Mouse (Mus musculus) left cerebral cortex, adult 8-10 months (tissue): ENCODE data around the gene Vmn2r27. TPM values are rescaled to one million over a fixed set of nuclear protein-coding genes. Genes with fewer than 3 reads are reported as not detected.

ENCODE experiments used
- DNase-seq, 2 experiments: peaks; one replicate each; pipeline ENCODE4 v3.0.0; 2022; ENCODE audit warnings: low spot score in 2 of 2
- total RNA-seq, 4 experiments: library from RNA; stranded (reverse); gene quantifications; 2 replicates each; pipeline ENCODE4 v1.2.4; 2022

Vmn2r27 gene
- under 1 TPM in 2 of 4 experiments, not detected in 2; 0.11 to 0.19 TPM for total RNA-seq

DNA sequence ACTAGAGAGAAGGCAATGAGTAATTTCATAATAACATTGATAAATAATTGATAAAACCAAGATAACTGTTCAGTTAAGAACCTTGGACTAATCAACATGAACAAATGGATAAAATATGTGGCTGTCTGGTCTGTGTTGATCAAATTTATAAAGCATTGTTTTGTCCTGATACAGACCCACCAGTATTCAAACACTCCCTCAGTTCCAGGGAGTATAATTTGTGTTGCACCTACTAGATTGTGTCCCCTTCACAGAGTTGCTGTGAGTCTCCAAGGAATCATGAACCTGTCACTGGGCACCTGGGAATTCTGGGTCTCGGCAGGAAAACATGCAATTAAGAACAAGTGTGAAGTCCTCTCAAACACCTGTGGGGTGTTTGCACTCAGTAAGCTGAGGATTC is at the start of gene Vmn2r27:
TSS of gene Vmn2r27 (minus strand) at position 101 of the 400 bp plus-strand sequence.
- DNase-seq: no peak

DNA sequence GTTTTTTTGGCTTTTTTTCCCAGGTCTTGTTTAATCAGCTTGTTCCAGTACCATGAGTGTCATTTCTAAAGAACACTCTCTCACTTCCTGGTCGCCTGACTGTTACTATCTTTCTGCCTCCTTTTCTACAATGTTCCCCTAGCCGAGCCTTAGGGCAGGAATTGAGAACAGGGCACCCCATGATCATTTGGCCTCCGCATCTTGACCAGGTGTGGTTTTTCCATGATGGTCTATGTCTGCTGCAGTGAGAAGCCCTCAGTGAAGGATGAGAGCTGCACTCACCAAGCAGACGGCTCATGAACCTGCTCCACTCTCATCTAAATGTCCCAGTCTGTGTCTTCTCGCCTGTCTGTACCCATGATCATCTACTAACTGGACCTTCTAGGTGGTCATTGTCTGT is 46.6 kb upstream of the Vmn2r27 start:
- no peak for DNase-seq

DNA sequence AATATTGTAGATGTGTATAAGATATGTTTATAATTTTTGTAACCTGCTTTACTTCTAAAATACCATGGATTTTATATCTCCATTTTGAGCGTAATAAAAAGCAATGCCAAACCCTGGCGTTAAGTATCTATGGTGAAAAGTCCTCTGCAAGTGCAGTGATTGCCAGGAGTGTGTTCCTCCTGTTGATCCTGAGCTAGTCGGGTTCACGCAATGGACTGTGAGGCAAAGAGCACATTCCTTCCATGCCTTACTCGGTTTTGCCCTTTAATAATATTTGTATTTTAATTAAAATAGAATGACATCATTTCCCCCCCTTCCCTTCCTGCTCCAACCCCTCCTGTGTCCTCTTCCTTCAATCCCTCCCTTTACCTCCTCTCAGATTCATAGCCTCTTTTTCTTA is 46.0 kb upstream of the Vmn2r27 start:
- DNase-seq: no peak

DNA sequence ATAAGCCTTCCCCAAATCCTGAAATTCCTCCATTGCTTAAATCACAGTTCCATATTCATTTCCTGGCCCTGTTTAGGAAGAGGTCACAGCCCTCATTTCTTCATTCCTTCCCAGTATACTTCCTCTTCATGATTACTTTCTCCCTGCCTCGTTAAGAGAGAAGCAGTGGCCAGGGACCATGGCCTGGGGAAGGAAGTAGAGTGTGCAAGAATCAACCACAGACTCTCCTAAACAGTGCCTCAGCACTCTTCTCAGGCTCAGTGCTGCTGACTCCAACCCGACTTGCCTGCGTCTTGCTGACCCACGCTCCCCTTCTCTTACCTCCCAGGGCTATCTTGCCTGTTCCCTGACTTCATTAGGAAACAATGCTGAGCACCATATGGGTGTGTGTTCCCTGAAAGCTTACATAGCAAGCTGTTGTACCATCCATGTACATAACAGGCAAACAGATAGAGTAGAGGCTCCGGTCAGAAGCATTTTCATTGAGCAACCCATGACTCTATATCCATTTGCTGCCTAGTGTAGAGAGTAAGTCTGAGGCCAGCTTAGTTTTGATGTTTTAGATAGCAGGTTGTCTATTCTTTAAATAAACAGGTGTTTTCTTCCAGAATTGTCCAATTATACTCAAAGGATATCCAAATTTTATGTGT is 41.7 kb upstream of the Vmn2r27 start:
- DNase-seq: no peak

DNA sequence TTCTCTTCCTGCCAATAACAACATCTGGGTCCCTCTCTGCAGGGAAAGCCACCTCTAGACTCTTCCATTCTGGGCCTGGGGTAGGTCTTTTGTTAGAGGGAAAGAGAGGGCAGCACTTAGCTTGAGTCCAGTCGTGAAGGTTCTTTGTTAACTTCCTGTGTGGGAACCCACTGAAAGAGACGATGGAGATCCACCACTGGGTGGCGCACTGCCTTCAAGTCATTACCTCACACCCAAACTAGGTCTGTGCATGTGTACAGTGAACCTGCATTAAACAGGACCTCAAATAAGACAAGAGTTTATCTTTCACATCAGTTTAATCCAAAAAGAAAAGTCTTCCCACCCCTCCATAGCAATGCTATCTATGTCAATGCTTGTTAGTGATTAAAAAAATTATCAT is 31.0 kb upstream of the Vmn2r27 start:
- DNase-seq: peak; percentile 17 to 57

DNA sequence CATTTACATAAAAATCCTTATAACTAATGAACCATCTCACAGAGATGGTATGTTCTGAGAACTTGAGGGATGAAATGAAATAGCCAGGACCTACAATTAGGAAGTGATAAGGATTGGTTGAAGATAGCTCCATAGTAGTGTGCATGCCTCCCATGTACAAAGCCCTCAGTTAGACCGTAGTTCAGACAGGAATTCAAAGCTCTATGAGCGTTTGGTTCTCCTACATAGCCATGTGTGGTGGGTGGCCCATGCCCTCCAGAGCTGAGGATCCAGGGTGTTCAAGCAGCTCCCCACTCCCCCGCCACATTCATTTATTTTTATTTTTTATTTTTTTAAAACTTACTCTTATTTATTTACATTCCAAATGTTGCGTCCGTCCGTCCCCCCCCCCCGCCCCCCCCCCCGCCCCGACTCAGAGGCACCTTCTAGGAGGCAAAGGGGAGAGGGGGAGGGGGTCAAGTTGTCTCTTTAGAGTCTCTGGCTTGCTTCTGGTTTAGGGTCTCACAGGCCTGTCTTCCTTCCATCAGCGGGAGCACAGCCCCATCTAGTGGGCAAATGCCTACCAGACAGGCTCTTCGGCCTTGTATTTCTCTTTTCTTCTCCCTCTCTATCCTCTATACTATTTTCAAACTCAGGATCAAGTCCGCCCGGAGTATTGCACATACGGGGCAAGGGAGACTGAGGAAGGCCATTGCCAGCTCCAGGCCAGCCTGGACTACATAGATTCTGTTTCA is 28.7 kb upstream of the Vmn2r27 start:
- DNase-seq: peak; percentile 14 to 42

DNA sequence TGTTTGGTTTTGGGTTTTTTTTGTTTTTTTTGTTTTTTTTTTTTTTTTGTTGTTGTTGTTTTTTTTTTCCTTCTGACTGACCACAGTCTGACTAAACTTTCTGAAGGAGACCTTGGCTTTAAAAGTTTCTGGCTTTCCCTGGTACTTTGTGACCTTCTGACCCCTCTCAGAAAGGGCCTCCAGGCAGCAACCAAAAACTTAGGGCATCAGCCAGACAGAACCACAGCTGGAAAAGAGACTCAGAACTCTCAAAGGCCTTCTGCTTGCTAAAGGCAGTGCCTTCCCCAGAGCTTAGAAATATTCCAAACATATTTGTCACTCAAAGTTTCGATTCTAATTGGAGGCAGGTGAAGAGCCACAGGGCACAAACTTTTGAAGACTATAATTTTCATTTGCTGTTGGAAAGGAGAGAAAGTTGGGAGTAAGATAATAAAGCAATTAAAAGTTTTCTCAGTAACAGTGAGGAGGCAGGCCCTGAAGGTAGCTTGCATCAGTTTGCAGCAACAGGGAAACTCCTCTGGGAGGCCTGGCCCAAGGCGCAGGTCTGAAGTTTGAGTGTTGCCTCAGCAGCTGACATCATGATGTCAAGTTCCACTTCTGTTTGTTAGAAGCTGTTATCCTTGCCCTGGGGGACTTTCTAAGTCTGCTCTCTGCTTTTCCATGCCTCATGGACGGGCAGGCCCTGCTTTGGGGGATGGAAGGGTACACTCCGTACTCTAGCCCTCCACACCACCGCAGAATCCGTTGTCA is 24.2 kb upstream of the Vmn2r27 start:
- DNase-seq: no peak

DNA sequence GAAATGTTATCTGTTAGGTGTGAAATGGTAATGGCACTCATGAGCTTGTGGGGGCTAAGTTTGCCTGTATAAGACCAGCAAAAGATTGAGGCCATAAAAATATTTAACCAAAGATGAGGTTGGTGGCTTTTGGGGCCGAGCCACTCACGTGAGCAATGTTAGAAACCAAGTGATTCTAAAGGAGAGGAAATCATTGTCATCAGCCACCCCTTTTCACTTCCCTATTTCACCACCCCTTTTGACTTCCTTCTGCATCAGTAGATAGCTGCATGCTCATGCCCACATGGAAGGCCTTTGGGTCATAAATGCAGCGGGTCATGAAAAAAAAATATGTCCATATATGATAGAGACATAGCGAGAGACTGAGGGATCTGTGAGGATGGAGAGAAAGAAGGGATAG is 29.5 kb downstream of the Vmn2r27 start:
- no peak for DNase-seq

DNA sequence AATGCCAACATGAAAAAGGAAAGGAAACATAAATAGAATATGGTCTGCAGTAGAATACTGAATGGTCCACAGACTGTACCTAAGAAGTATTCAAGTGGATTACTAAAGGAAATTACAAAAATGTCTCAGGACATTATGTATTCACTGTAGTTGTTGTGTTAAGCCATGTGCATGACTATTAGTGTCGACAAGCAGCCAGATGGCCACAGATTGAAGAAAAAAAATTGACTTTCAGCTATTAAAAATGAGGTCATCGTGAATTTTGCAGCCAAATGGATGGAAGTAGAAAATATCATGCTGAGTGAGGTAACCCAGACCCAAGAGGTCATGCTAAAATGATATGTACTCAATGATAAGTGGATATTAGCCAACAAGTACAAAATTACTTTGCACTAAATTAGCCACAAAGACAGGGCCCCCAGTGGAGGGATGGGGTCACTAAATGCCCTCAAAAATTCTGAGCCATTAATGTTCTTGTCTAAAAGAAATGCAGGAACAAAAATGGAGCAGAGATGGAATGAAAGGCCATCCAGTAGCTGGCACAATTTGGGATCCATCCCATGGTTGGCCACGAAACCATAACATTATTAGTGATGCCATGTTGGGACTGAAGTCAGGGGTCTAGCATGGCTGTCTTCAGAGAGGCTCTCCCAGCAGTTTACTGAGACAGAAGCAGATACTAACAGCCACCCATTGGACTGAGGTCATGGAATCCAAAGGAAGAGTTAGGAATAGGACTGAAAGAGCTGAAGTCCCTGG is 63.0 kb downstream of the Vmn2r27 start:
- no peak for DNase-seq

DNA sequence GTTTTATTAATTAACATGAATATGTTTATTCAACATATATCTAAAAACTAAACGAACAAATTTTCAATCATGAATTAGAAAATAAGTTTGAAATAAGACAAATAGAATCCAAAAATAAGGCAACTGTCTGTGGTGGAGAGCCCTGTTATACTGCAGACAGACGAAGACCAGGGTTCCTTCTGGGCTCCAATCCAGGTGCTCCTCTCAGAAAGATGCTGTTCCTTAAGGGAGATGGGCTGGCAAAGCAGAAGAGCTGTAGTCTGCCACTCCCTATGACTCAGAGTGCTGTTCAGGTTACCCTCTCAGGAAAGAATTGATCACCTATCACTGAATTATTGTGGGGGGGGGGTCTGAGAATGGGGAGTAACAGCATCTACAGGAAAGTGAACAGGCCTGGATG is 65.1 kb downstream of the Vmn2r27 start:
- DNase-seq: no peak

DNA sequence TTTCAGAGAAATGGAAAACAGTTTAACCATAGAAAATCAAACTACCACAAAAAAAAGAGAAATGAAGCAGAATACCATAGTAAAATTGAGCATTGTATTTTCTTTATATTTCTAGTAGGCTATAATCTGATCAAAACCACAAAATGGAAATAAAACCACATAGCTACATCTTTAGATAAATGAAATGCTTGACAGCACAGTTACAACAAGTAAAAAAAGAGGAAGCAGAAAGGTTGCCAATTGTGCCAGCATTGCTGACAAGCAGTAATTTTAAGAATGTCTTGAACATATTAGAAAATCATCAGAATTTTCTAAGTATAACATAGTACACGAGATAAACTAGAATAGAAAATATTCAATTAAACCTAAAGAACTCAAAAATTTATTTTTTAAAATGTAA is 81.8 kb downstream of the Vmn2r27 start:
- no peak for DNase-seq

Other genes with a start within 250 kb of the Vmn2r27 start
- gene Vmn2r26, start 207.3 kb downstream of the Vmn2r27 start, total RNA-seq: under 1 TPM in 2 of 4 experiments, not detected in 2; 0.04 to 0.12 TPM
- gene Cd163, start 72.8 kb upstream of the Vmn2r27 start, total RNA-seq: 1 to 10 TPM; 1.6 to 2.7 (median 2.1) TPM
- gene Pex5, start 183.2 kb upstream of the Vmn2r27 start, total RNA-seq: 10 to 100 TPM; 53.0 to 56.3 (median 53.8) TPM
- 100 to 1,000 TPM; 331 to 359 (median 336) TPM for gene Clstn3, start 232.9 kb upstream of the Vmn2r27 start, total RNA-seq